Mouse (Mus musculus) left cerebral cortex, adult 2 months (tissue): ENCODE data around the gene Rbfox3. TPM values are rescaled to one million over a fixed set of nuclear protein-coding genes. Genes with fewer than 3 reads are reported as not detected.

Experiments
- DNase-seq, 2 experiments: peaks; one replicate each; pipeline ENCODE4 v3.0.0; 2021 to 2022; ENCODE audit warnings: low spot score in 2 of 2, mixed read lengths in 1 of 2; ENCODE audit errors: extremely low spot score in 1 of 2
- H3K27ac ChIP-seq: fragments of 200-600 bp; 2 replicates; pipeline ENCODE4 v1.8.1; 2022
- H3K4me3 ChIP-seq: fragments of 200-600 bp; 2 replicates; pipeline ENCODE4 v1.8.1; 2022
- CTCF ChIP-seq: fragments of 200-600 bp; IDR thresholded peaks from 2 replicates; pipeline ENCODE4 v1.8.1; 2022; ENCODE audit warnings: antibody characterized with exemption, mild to moderate bottlenecking, moderate library complexity
- intact Hi-C: fragments of 180-260 bp; cut with DNase I; formaldehyde crosslinking; loops from one replicate; pipeline ENCODE4 v1.15.1; 2025
- total RNA-seq, 2 experiments: library from RNA; stranded (reverse); gene quantifications; 2 replicates each; pipeline ENCODE4 v1.2.3; 2021

Gene Rbfox3
- total RNA-seq, 2 experiments from 2014 or later, result 345 to 353 TPM

DNA sequence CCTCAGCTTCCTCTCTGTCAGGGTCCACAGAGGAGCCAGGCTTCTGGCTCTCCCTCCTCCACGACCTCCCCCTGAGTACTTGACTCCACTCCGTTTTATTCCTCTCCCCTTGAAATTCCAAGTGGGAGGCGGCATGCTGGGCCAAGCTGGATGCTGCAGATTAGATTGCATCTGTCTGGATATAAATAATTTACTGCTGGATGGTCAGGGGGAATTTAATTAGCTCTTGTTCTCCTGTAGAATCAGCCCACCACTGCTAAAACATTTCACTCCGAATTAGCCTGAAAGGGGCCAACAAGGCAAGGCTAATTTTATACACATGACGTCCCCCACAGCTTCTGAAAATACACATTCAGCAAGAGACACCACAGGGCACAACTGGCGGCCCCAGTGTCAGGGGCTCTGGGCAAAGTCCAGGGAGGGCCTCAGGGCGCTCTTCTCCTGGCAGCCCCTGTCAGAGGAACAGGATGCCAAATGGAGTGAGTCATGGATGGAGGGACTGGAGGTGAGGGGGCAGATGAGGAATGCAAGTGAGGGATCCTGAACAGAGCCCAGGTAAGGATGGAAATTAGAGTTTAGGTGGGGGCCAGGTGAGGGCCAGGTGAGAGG lies 36.8 kb downstream of the Rbfox3 start:
- intact Hi-C loops, result no loop called here

GRCm38 (mm10) chr11:118874022-118874421 lies 37.4 kb downstream of the Rbfox3 start:
- no peak for DNase-seq
- Histone ChIP-seq H3K27ac (peak overlapping the region; percentile 86), H3K4me3 (no peak overlapping the region)
- TF ChIP-seq CTCF, result no peak
- intact Hi-C loops, result no loop called here

More for the DNA sequence above, 36.8 kb downstream of the Rbfox3 start:
- H3K4me3 ChIP-seq, result no peak overlapping the region
- TF ChIP-seq CTCF, result no peak
- no peak for DNase-seq
- peak overlapping the region; percentile 86 for H3K27ac ChIP-seq

- intact Hi-C loops, result no loop called here
- DNase-seq, result no peak
- peak overlapping the region; percentile 63 for H3K27ac ChIP-seq
- no peak for TF ChIP-seq CTCF
- H3K4me3 ChIP-seq, result no peak overlapping the region
Measured at GRCm38 (mm10) chr11:118871527-118871926, 39.9 kb downstream of the Rbfox3 start.

GRCm38 (mm10) chr11:118863360-118863759 lies 48.0 kb downstream of the Rbfox3 start:
- DNase-seq, result no peak
- intact Hi-C loops, result loop anchor here (2.0 to 5.0 kb wide), 4 partner anchors 34 to 106 kb away; no protein-coding TSS in a partner anchor
- no peak for TF ChIP-seq CTCF
- no peak overlapping the region for H3K4me3 ChIP-seq
- H3K27ac ChIP-seq, result peak overlapping the region; percentile 72

- no peak for TF ChIP-seq CTCF
- H3K4me3 ChIP-seq, result no peak overlapping the region
- intact Hi-C loops, result loop anchor here (2.0 to 5.0 kb wide), 4 partner anchors 35 to 105 kb away; no protein-coding TSS in a partner anchor
- peak overlapping the region; percentile 88 for H3K27ac ChIP-seq
- DNase-seq, result peak; percentile 61 to 80
Measured at GRCm38 (mm10) chr11:118861801-118862431, 49.5 kb downstream of the Rbfox3 start.

- intact Hi-C loops, result loop anchor here (5.0 kb wide), 2 partner anchors 36 to 104 kb away; no protein-coding TSS in a partner anchor
Measured at GRCm38 (mm10) chr11:118861246-118861645, 50.2 kb downstream of the Rbfox3 start.

GRCm38 (mm10) chr11:118860812-118861211 lies 50.6 kb downstream of the Rbfox3 start:
- intact Hi-C loops, result loop anchor here (5.0 kb wide), 2 partner anchors 36 to 104 kb away; no protein-coding TSS in a partner anchor
- DNase-seq, result no peak
- Histone ChIP-seq H3K27ac (peak overlapping the region; percentile 88), H3K4me3 (no peak overlapping the region)
- TF ChIP-seq CTCF, result no peak

More at GRCm38 (mm10) chr11:118861246-118861645, 50.2 kb downstream of the Rbfox3 start:
- DNase-seq, result no peak
- peak overlapping the region; percentile 88 for H3K27ac ChIP-seq
- no peak for TF ChIP-seq CTCF
- H3K4me3 ChIP-seq, result no peak overlapping the region

- no peak overlapping the region for H3K4me3 ChIP-seq
- intact Hi-C loops, result loop anchor here (5.0 kb wide), 2 partner anchors 37 to 103 kb away; no protein-coding TSS in a partner anchor
- no peak for DNase-seq
- no peak for TF ChIP-seq CTCF
- peak overlapping the region; percentile 63; the same call in 1 of the 2 replicates for H3K27ac ChIP-seq
Measured at GRCm38 (mm10) chr11:118859839-118860238, 51.6 kb downstream of the Rbfox3 start.

DNA sequence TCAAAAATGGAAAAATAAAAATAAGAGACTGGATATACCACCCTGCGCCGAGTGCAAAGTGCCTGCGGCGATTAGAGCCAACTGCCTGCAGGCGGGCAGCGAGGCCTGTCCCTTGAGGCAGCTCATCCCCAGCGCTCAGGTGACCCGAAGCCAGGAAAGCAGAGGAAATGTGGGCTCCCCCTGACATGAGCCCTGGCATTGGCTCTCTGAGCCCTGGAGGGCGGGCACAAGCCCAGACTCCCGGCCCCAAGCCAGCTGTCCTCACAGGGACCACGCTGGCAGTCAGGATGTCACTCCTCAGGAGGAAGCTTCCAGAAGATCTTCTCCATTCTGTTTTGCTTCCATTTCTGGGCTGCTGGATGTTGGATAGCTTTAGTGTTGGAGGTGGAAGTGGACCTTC lies 53.1 kb downstream of the Rbfox3 start:
- no peak for DNase-seq
- no peak for TF ChIP-seq CTCF
- intact Hi-C loops, result no loop called here
- H3K4me3 ChIP-seq, result no peak overlapping the region
- H3K27ac ChIP-seq, result peak overlapping the region; percentile 83

DNA sequence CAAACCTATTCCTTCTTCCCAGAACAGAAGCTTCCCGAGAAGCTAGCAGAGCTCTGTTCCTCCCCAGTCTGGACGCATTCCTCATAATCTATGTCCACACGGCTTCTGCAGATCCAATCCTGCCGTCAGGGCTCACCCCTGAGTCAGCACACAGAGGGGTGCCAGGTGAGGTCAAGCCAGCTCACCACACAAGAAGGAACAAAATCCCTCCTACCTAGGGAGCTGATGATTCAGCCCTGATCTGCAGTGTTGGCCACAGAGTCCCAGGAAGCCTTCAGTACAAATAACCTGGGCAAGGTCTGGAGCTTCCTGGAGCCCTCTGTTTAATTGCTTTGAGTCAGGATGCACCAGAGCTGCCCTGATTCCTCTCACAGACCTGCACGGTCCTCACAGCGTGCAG lies 60.0 kb downstream of the Rbfox3 start:
- intact Hi-C loops, result no loop called here
- H3K27ac ChIP-seq, result peak overlapping the region; percentile 84
- DNase-seq, result no peak
- no peak for TF ChIP-seq CTCF
- H3K4me3 ChIP-seq, result no peak overlapping the region

GRCm38 (mm10) chr11:118847986-118848385 lies 63.4 kb downstream of the Rbfox3 start:
- TF ChIP-seq CTCF, result no peak
- intact Hi-C loops, result loop anchor here (2.0 kb wide), 1 partner anchor 49 kb away; no protein-coding TSS in a partner anchor
- DNase-seq, result no peak
- H3K27ac ChIP-seq, result peak overlapping the region; percentile 71
- H3K4me3 ChIP-seq, result no peak overlapping the region

GRCm38 (mm10) chr11:118840992-118841391 lies 70.4 kb downstream of the Rbfox3 start:
- H3K4me3 ChIP-seq, result no peak overlapping the region
- H3K27ac ChIP-seq, result peak overlapping the region; percentile 57; the same call in 1 of the 2 replicates
- DNase-seq, result no peak
- no peak for TF ChIP-seq CTCF
- intact Hi-C loops, result no loop called here
